Mouse (Mus musculus): ENCODE data around the gene Etv2. TPM values are rescaled to one million over a fixed set of nuclear protein-coding genes. Genes with fewer than 3 reads are reported as not detected.
A peak's percentile ranks its signal among the peaks of the same experiment; 100 is the strongest.

Etv2 gene
- polyA plus RNA-seq, 1 experiment: 0.11 TPM

DNA sequence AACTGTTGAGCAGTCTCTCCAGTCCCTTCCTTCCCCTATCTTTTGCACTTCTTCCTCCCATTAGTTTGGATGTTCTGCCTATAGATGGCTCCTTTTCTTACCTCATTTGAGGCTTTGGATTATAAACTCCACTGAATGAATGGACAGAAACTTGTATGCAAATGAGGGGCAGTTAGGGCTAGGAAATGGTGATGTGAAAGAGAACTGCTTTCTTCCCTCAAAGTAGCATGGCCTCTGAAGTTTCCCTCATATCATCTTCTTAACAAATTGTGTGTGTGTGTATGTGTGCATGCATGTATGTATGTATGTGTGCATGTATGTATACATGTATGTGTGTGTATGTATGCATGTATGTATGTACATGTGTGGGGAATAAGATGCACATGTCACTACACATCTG lies 6.6 kb downstream of the Etv2 start:
- peaks cover 2% of the 10 kb centered on the region; the same call in 1 of the 2 replicates for H3K4me1 ChIP-seq (ENCODE audit: control insufficient read depth, insufficient read depth, insufficient read length, low read length)
- H3K27ac ChIP-seq (ENCODE audit: insufficient read depth, low read depth, low read length): no peak overlapping the region
- TF ChIP-seq CTCF (IDR thresholded peaks at IDR 0.05; ENCODE audit: extremely low read depth, insufficient read length, insufficient replicate concordance, low read depth, low read length) (no peak), POLR2A (IDR thresholded peaks at IDR 0.05; ENCODE audit: low read depth, low read length) (no peak)

DNA sequence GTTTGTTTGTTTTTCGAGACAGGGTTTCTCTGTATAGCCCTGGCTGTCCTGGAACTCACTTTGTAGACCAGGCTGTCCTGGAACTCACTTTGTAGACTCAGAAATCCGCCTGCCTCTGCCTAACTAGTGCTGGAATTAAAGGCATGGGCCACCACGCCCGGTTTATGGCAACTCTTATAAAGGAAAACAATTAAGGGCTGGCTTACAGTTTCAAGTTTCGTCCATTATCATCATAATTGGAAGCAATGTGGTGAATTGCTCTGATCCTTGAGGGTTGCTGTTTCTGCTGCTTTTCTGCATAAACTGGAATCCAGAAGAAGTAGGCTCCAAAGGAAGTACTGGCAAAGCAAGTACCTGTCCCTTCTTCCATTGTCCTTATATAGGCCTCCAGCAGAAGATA lies 9.0 kb downstream of the Etv2 start:
- H3K4me3 ChIP-seq (ENCODE audit: low read depth, low read length): no peak overlapping the region
- 66% methylated on average over 5 of the region's 5 CpGs for WGBS
- H3K27me3 ChIP-seq (ENCODE audit: control insufficient read depth, insufficient read depth, low read length): no peaks in the 10 kb centered on the region
- H3K36me3 ChIP-seq (ENCODE audit: control insufficient read depth, insufficient read depth, low read length): peaks cover 23% of the 10 kb centered on the region
- peaks cover 2% of the 10 kb centered on the region; the same call in 1 of the 2 replicates for H3K4me1 ChIP-seq (ENCODE audit: control insufficient read depth, insufficient read depth, insufficient read length, low read length)
- TF ChIP-seq POLR2A (IDR thresholded peaks at IDR 0.05; ENCODE audit: low read depth, low read length): no peak
- no peak for TF ChIP-seq CTCF (IDR thresholded peaks at IDR 0.05; ENCODE audit: extremely low read depth, insufficient read length, insufficient replicate concordance, low read depth, low read length)
- H3K27ac ChIP-seq (ENCODE audit: insufficient read depth, low read depth, low read length): no peak overlapping the region

More for the DNA sequence above, 6.6 kb downstream of the Etv2 start:
- Histone ChIP-seq H3K27me3 (ENCODE audit: control insufficient read depth, insufficient read depth, low read length) (peaks cover 14% of the 10 kb centered on the region), H3K36me3 (ENCODE audit: control insufficient read depth, insufficient read depth, low read length) (peaks cover 3% of the 10 kb centered on the region), H3K4me3 (ENCODE audit: low read depth, low read length) (no peak overlapping the region)

DNA sequence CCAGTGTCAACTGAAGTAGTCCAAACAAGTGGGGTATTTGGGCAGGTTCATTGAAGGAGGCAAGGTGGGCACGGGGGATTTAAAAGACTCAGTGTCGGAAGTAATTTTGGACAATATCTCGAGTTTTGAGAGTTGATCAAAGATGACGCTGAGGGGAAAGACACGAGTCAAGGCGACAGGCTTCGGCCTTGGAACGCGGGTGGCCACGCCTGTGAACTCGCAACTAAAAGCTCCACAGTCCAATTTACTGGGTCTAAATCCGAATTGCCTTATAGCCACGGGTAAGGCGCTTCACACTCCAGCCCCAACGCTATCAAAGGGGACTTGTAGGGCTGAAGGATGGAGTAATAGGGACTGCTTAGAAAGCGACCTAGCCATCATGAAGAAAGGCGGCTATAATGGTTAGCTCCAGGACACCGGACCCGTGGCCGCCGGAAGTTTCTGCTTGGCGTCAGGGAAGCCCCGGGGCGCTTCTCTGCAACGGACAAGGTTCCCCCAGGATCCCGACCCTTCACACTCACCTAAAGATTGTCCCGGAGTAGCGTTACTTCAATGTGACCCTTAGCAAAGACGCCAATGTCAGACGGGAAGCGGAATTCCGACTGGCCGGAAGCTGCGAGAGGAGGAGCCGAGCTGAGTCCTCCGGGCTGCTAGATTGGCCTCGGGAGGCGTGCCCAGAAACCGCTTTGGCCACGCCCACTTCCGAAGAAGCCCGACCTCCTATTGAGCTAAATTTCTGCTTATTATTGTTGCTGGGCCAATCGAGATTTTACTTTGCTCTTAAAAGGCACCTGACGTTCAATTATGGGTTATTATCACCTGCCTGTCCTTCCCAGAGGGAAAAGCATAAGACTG lies 9.9 kb downstream of the Etv2 start, which contains the start of gene Cox6b1:
Cox6b1 (minus strand) TSS at position 622 of the 855 bp plus-strand sequence.
- H3K27ac ChIP-seq (ENCODE audit: insufficient read depth, low read depth, low read length): peak within 1 kb of the TSS; percentile 79
- TF ChIP-seq POLR2A (IDR thresholded peaks at IDR 0.05; ENCODE audit: low read depth, low read length) (peak; percentile 72; the same call in 1 of the 2 replicates), CTCF (IDR thresholded peaks at IDR 0.05; ENCODE audit: extremely low read depth, insufficient read length, insufficient replicate concordance, low read depth, low read length) (no peak)
- WGBS: under 1% methylated on average over 44 of the region's 44 CpGs
- H3K4me3 ChIP-seq (ENCODE audit: low read depth, low read length): peak within 1 kb of the TSS; percentile 95
- no peaks in the 10 kb centered on the region for H3K27me3 ChIP-seq (ENCODE audit: control insufficient read depth, insufficient read depth, low read length)
- H3K36me3 ChIP-seq (ENCODE audit: control insufficient read depth, insufficient read depth, low read length): peaks cover 28% of the 10 kb centered on the region
- peaks cover 2% of the 10 kb centered on the region; the same call in 1 of the 2 replicates for H3K4me1 ChIP-seq (ENCODE audit: control insufficient read depth, insufficient read depth, insufficient read length, low read length)

DNA sequence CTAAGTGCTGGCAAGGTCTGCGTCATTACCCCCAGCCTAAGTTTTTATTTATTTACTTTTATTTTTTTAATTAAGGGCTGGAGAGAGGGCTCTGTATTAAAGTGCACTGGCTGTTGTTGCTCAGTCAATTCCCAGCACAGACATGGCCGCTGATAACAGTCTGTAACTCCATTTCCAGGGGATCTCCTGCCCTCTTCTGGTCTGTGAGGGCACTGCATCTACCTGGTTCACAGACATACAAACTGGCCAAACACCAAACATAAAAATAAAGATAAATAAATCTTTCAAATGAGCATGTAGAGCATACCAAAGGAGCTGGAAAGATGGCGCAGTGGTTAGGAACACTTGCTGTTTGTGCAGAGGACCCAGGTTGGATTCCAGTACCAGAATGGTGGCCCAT lies 16.4 kb downstream of the Etv2 start:
- TF ChIP-seq CTCF (IDR thresholded peaks at IDR 0.05; ENCODE audit: extremely low read depth, insufficient read length, insufficient replicate concordance, low read depth, low read length) (peak; percentile 45; the same call in 1 of the 2 replicates), POLR2A (IDR thresholded peaks at IDR 0.05; ENCODE audit: low read depth, low read length) (no peak)
- Histone ChIP-seq H3K4me1 (ENCODE audit: control insufficient read depth, insufficient read depth, insufficient read length, low read length) (no peaks in the 10 kb centered on the region), H3K4me3 (ENCODE audit: low read depth, low read length) (no peak overlapping the region), H3K36me3 (ENCODE audit: control insufficient read depth, insufficient read depth, low read length) (peaks cover 58% of the 10 kb centered on the region), H3K27ac (ENCODE audit: insufficient read depth, low read depth, low read length) (no peak overlapping the region), H3K27me3 (ENCODE audit: control insufficient read depth, insufficient read depth, low read length) (no peaks in the 10 kb centered on the region)
- WGBS: 88% methylated on average over 3 of the region's 3 CpGs

DNA sequence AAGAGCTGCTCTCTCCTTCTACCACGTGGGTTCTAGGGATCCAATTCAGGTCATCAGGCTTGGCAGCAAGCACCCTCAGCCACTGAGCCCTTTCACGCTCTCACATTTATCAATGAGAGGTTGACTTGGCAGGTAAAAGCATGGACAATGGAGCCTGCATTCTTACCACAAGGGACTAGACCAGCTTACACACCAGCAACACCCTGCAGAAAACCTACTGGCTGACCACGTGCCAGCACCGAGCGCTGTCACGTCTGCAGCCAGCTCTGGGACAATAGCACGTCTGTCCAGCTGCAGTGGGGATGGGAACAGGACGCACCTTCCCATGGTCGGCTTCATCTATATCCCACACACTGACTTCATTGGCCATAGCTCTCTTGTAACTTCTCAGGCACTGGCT lies 17.0 kb downstream of the Etv2 start:
- 94% methylated on average over 9 of the region's 9 CpGs for WGBS
- Histone ChIP-seq H3K27ac (ENCODE audit: insufficient read depth, low read depth, low read length) (no peak overlapping the region), H3K4me3 (ENCODE audit: low read depth, low read length) (no peak overlapping the region), H3K36me3 (ENCODE audit: control insufficient read depth, insufficient read depth, low read length) (peaks cover 56% of the 10 kb centered on the region), H3K4me1 (ENCODE audit: control insufficient read depth, insufficient read depth, insufficient read length, low read length) (no peaks in the 10 kb centered on the region), H3K27me3 (ENCODE audit: control insufficient read depth, insufficient read depth, low read length) (no peaks in the 10 kb centered on the region)
- TF ChIP-seq CTCF (IDR thresholded peaks at IDR 0.05; ENCODE audit: extremely low read depth, insufficient read length, insufficient replicate concordance, low read depth, low read length): no peak
- TF ChIP-seq POLR2A (IDR thresholded peaks at IDR 0.05; ENCODE audit: low read depth, low read length): no peak

DNA sequence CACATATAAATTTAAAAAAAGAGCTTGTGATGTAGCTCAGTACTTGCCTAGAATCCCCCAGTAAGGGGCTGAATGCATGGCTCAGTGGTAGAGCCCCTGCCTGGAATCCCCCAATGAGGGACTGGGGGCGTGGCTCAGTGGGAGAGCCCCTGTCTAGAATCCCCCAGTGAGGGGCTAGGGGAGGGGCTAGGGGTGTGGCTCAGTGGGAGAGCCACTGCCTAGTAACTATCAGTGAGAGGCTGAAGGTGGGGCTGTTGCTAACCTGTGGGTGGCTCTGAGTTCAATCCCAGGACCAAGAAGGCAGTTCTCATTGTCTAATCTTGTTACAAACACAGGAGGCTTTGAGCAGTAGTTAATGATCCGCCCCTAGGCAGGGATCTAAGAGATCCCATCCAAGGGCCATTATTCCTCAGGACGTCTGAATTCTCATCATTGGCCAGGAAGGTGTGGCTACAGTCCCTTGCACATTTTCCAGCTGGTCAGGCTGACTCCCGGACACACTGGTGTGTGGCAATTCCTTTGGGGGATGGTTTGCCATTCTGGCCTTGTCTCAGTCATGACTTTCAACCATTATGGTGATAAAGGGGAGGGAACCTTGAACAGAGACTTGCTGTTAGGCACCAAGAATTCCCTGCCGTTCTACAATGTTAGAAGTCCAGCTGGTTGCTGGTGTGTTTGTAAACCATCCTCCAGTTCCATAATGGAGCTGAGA lies 20.4 kb downstream of the Etv2 start:
- no peak overlapping the region for H3K27ac ChIP-seq (ENCODE audit: insufficient read depth, low read depth, low read length)
- peaks cover 31% of the 10 kb centered on the region for H3K36me3 ChIP-seq (ENCODE audit: control insufficient read depth, insufficient read depth, low read length)
- WGBS: 54% methylated on average over 5 of the region's 5 CpGs
- TF ChIP-seq CTCF (IDR thresholded peaks at IDR 0.05; ENCODE audit: extremely low read depth, insufficient read length, insufficient replicate concordance, low read depth, low read length) (no peak), POLR2A (IDR thresholded peaks at IDR 0.05; ENCODE audit: low read depth, low read length) (no peak)
- no peak overlapping the region for H3K4me3 ChIP-seq (ENCODE audit: low read depth, low read length)
- no peaks in the 10 kb centered on the region for H3K27me3 ChIP-seq (ENCODE audit: control insufficient read depth, insufficient read depth, low read length)
- H3K4me1 ChIP-seq (ENCODE audit: control insufficient read depth, insufficient read depth, insufficient read length, low read length): no peaks in the 10 kb centered on the region

DNA sequence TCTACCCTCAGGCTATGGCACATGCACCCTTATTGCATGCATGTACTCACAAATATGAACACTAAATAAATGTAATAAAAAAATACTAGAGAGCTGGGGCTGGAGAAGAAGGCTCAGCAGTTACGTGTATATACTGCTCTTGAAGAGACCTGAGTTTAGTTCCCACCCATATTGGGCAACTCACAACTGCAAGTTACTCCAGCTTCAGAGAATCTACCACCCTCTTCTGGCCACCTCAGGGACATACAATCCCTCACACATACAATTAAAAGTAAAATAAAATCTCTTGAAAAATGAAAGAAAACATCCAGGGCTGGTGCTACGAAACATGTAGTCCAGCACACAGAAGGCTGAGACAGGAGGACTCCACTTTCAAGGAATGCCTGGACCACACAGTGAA lies 21.2 kb downstream of the Etv2 start:
- Histone ChIP-seq H3K36me3 (ENCODE audit: control insufficient read depth, insufficient read depth, low read length) (peaks cover 30% of the 10 kb centered on the region), H3K27me3 (ENCODE audit: control insufficient read depth, insufficient read depth, low read length) (no peaks in the 10 kb centered on the region), H3K27ac (ENCODE audit: insufficient read depth, low read depth, low read length) (no peak overlapping the region), H3K4me3 (ENCODE audit: low read depth, low read length) (no peak overlapping the region), H3K4me1 (ENCODE audit: control insufficient read depth, insufficient read depth, insufficient read length, low read length) (no peaks in the 10 kb centered on the region)
- 56% methylated on average over 2 of the region's 2 CpGs for WGBS
- no peak for TF ChIP-seq POLR2A (IDR thresholded peaks at IDR 0.05; ENCODE audit: low read depth, low read length)
- TF ChIP-seq CTCF (IDR thresholded peaks at IDR 0.05; ENCODE audit: extremely low read depth, insufficient read length, insufficient replicate concordance, low read depth, low read length): no peak

Data from small intestine, adult 2 months (tissue).